Mouse (Mus musculus) limb, embryonic 11.5 days (tissue): ENCODE data around the gene Elob. TPM values are rescaled to one million over a fixed set of nuclear protein-coding genes. Genes with fewer than 3 reads are reported as not detected.
A peak's percentile ranks its signal among the peaks of the same experiment; 100 is the strongest.

Source experiments
- ATAC-seq: fragments of 200-750 bp; cut with Nextera tagmentation; 2 replicates; pipeline ENCODE4 v1.8.0; 2017; ENCODE audit warnings: low read depth; ENCODE audit not compliant: insufficient number of reproducible peaks, low FRiP score, low TSS enrichment
- DNase-seq: peaks from one replicate; pipeline ENCODE4 v3.0.0-alpha.2; 2015; ENCODE audit warnings: low spot score
- H3K27ac ChIP-seq: fragments of 300-500 bp; sonication (generic); replicated peaks from 2 replicates; pipeline ENCODE4 v1.5.1; 2014; ENCODE audit warnings: low read depth, mild to moderate bottlenecking, low read length
- H3K27me3 ChIP-seq: fragments of 300-500 bp; sonication (generic); 2 replicates; pipeline ENCODE4 v1.6.1; 2014; ENCODE audit warnings: mild to moderate bottlenecking, low read length, mixed read lengths; ENCODE audit not compliant: control insufficient read depth, insufficient read depth
- H3K36me3 ChIP-seq: fragments of 300-500 bp; sonication (generic); 2 replicates; pipeline ENCODE4 v1.6.1; 2014; ENCODE audit warnings: mild to moderate bottlenecking, low read length, moderate library complexity, mixed read lengths; ENCODE audit not compliant: control insufficient read depth, insufficient read depth
- H3K4me1 ChIP-seq: fragments of 300-500 bp; sonication (generic); 2 replicates; pipeline ENCODE4 v1.6.1; 2014; ENCODE audit warnings: low read length, mixed read lengths; ENCODE audit not compliant: control insufficient read depth, insufficient read depth
- H3K4me2 ChIP-seq: fragments of 300-500 bp; sonication (generic); 2 replicates; pipeline ENCODE4 v1.6.1; 2014; ENCODE audit warnings: low read depth, mild to moderate bottlenecking, moderate library complexity; ENCODE audit not compliant: severe bottlenecking
- H3K4me3 ChIP-seq: fragments of 300-500 bp; sonication (generic); 2 replicates; pipeline ENCODE4 v1.5.1; 2014; ENCODE audit warnings: low read depth, low read length
- H3K9ac ChIP-seq: fragments of 300-500 bp; sonication (generic); 2 replicates; pipeline ENCODE4 v1.6.1; 2014; ENCODE audit warnings: mild to moderate bottlenecking, low read length
- H3K9me3 ChIP-seq: fragments of 300-500 bp; sonication (generic); 2 replicates; pipeline ENCODE4 v1.6.1; 2016; ENCODE audit warnings: low read length; ENCODE audit not compliant: control insufficient read depth
- WGBS: fragments of 180-500 bp; shearing (Covaris S2); extraction: QIAGEN DNeasy Blood & Tissue Kit; methylation state at CpG from one replicate; pipeline ENCODE4 v1.1.7; 2014; 5-methylcytosine and 5-hydroxymethylcytosine counted together
- polyA plus RNA-seq: library from polyadenylated mRNA; unstranded; fragments of >200 nt; fragmentation: Nextera tagmentation; extraction: Ambion mirVana; gene quantifications from 2 replicates; pipeline ENCODE4 v1.2.1, GENCODE M21; 2014

Gene Elob
- polyA plus RNA-seq, 1 experiment from 2014 or later = 1,167 TPM

GRCm38 (mm10) chr17:23801627-23802026 lies 27.3 kb downstream of the Elob start:
- no peaks in the 10 kb centered on the region for H3K27me3 ChIP-seq
- no peak overlapping the region for H3K9ac ChIP-seq
- DNase-seq (no peak), ATAC-seq (no peak)
- H3K9me3 ChIP-seq = no peaks in the 10 kb centered on the region
- H3K4me3 ChIP-seq = no peak overlapping the region
- H3K4me1 ChIP-seq = peaks cover 9% of the 10 kb centered on the region
- H3K27ac ChIP-seq = no peak overlapping the region
- WGBS = 93% methylated on average over 10 of the region's 10 CpGs
- H3K36me3 ChIP-seq = no peaks in the 10 kb centered on the region
- H3K4me2 ChIP-seq = no peak overlapping the region

- ATAC-seq = no peak
- H3K27me3 ChIP-seq = no peaks in the 10 kb centered on the region
- no peaks in the 10 kb centered on the region for H3K36me3 ChIP-seq
- no peak overlapping the region for H3K27ac ChIP-seq
- DNase-seq = no peak
- H3K9ac ChIP-seq = no peak overlapping the region
- H3K4me2 ChIP-seq = no peak overlapping the region
- no peak overlapping the region for H3K4me3 ChIP-seq
- no peaks in the 10 kb centered on the region for H3K9me3 ChIP-seq
- WGBS = 14% methylated on average over 7 of the region's 7 CpGs
- H3K4me1 ChIP-seq = no peaks in the 10 kb centered on the region
These were observed 31.6 kb downstream of the Elob start for GRCm38 (mm10) chr17:23797316-23797715.

- Histone ChIP-seq H3K9me3 (no peaks in the 10 kb centered on the region), H3K9ac (no peak overlapping the region), H3K4me3 (no peak overlapping the region), H3K27ac (no peak overlapping the region), H3K4me2 (no peak overlapping the region), H3K27me3 (no peaks in the 10 kb centered on the region), H3K4me1 (0 out of 2 replicates have a peak, but pooled peaks cover 5% of the 10 kb centered on the region), H3K36me3 (no peaks in the 10 kb centered on the region)
- WGBS = 95% methylated on average over 8 of the region's 8 CpGs
- DNase-seq = no peak
- no peak for ATAC-seq
These were observed 33.6 kb downstream of the Elob start for GRCm38 (mm10) chr17:23795323-23795722.

- H3K36me3 ChIP-seq = no peaks in the 10 kb centered on the region
- H3K4me1 ChIP-seq = 0 out of 2 replicates have a peak, but pooled peaks cover 5% of the 10 kb centered on the region
- no peak for DNase-seq
- peak overlapping the region; percentile 86 for H3K9ac ChIP-seq
- no peaks in the 10 kb centered on the region for H3K9me3 ChIP-seq
- WGBS = 50% methylated on average over 2 of the region's 2 CpGs
- H3K4me3 ChIP-seq = peak overlapping the region; percentile 37
- peak overlapping the region; percentile 95 for H3K27ac ChIP-seq
- no peaks in the 10 kb centered on the region for H3K27me3 ChIP-seq
- no peak; the same call in 1 of the 2 replicates for ATAC-seq
- H3K4me2 ChIP-seq = peak overlapping the region; percentile 65
These were observed 37.9 kb downstream of the Elob start for GRCm38 (mm10) chr17:23791079-23791357.

- WGBS = 1% methylated on average over 29 of the region's 29 CpGs
- DNase-seq (peak; percentile 87), ATAC-seq (peak; percentile 56)
- peak within 1 kb of the TSS; percentile 95 for H3K27ac ChIP-seq
- peak within 1 kb of the TSS; percentile 37 for H3K4me3 ChIP-seq
- peak within 1 kb of the TSS; percentile 65 for H3K4me2 ChIP-seq
- H3K9ac ChIP-seq = peak within 1 kb of the TSS; percentile 86
- H3K27me3 ChIP-seq = no peaks in the 10 kb centered on the region
- H3K4me1 ChIP-seq = 0 out of 2 replicates have a peak, but pooled peaks cover 5% of the 10 kb centered on the region
- H3K36me3 ChIP-seq = no peaks in the 10 kb centered on the region
- H3K9me3 ChIP-seq = no peaks in the 10 kb centered on the region
These were observed 38.5 kb downstream of the Elob start, which contains the start of gene Srrm2 for GRCm38 (mm10) chr17:23790269-23791078. Gene Srrm2, plus strand, starts transcription at chr17:23790532.

- Histone ChIP-seq H3K4me1 (0 out of 2 replicates have a peak, but pooled peaks cover 5% of the 10 kb centered on the region), H3K27me3 (no peaks in the 10 kb centered on the region), H3K9me3 (no peaks in the 10 kb centered on the region), H3K4me3 (peak overlapping the region; percentile 37), H3K36me3 (no peaks in the 10 kb centered on the region), H3K27ac (peak overlapping the region; percentile 95), H3K9ac (peak overlapping the region; percentile 86), H3K4me2 (peak overlapping the region; percentile 65)
- ATAC-seq (no peak), DNase-seq (peak; percentile 32)
- WGBS = 16% methylated on average over 8 of the region's 8 CpGs
These were observed 39.1 kb downstream of the Elob start for GRCm38 (mm10) chr17:23789749-23790268.

- Histone ChIP-seq H3K27me3 (no peaks in the 10 kb centered on the region), H3K4me1 (0 out of 2 replicates have a peak, but pooled peaks cover 5% of the 10 kb centered on the region), H3K36me3 (no peaks in the 10 kb centered on the region), H3K9ac (no peak overlapping the region), H3K9me3 (no peaks in the 10 kb centered on the region), H3K27ac (no peak overlapping the region), H3K4me2 (no peak overlapping the region), H3K4me3 (no peak overlapping the region)
- DNase-seq = no peak
- no peak for ATAC-seq
- WGBS = 90% methylated on average over 4 of the region's 4 CpGs
These were observed 40.0 kb downstream of the Elob start for GRCm38 (mm10) chr17:23788973-23789372.

GRCm38 (mm10) chr17:23786510-23786931 lies 42.4 kb downstream of the Elob start:
- WGBS = 21% methylated on average over 13 of the region's 13 CpGs
- peak; percentile 39 for DNase-seq
- no peak for ATAC-seq

More at GRCm38 (mm10) chr17:23786510-23786931, 42.4 kb downstream of the Elob start:
- peak overlapping the region; percentile 76 for H3K4me2 ChIP-seq
- no peak overlapping the region for H3K27ac ChIP-seq
- H3K36me3 ChIP-seq = no peaks in the 10 kb centered on the region
- 0 out of 2 replicates have a peak, but pooled peaks cover 5% of the 10 kb centered on the region for H3K4me1 ChIP-seq
- H3K9ac ChIP-seq = no peak overlapping the region
- no peaks in the 10 kb centered on the region for H3K9me3 ChIP-seq
- peak overlapping the region; percentile 60; the same call in 1 of the 2 replicates for H3K4me3 ChIP-seq
- H3K27me3 ChIP-seq = no peaks in the 10 kb centered on the region
